Mouse (Mus musculus) liver, adult 2 months (tissue): ENCODE data around the gene Krt6b. TPM values are rescaled to one million over a fixed set of nuclear protein-coding genes. Genes with fewer than 3 reads are reported as not detected.

Experiments used
- DNase-seq: peaks from one replicate; pipeline ENCODE4 v3.0.0-alpha.2; 2011; ENCODE audit warnings: low read depth, low spot score; ENCODE audit errors: extremely low read depth
- H3K27ac ChIP-seq: fragments of 200-500 bp; replicated peaks from 2 replicates; pipeline ENCODE4 v1.5.1; 2012; ENCODE audit warnings: low read depth, mild to moderate bottlenecking, control low read depth, inconsistent platforms, low read length; ENCODE audit not compliant: insufficient read depth
- H3K27me3 ChIP-seq: fragments of 200-500 bp; 2 replicates; pipeline ENCODE4 v1.6.1; 2012; ENCODE audit warnings: mild to moderate bottlenecking, moderate library complexity, low read length, inconsistent platforms; ENCODE audit not compliant: control insufficient read depth, insufficient read depth
- H3K36me3 ChIP-seq: fragments of 200-500 bp; 2 replicates; pipeline ENCODE4 v1.6.1; 2012; ENCODE audit warnings: low read length, inconsistent platforms; ENCODE audit not compliant: control insufficient read depth, insufficient read depth
- H3K4me1 ChIP-seq: fragments of 200-500 bp; 2 replicates; pipeline ENCODE4 v1.6.1; 2011; ENCODE audit warnings: low read length; ENCODE audit not compliant: control insufficient read depth, insufficient read depth
- H3K4me3 ChIP-seq: fragments of 200-500 bp; 2 replicates; pipeline ENCODE4 v1.5.1; 2011; ENCODE audit warnings: low read depth, mild to moderate bottlenecking, control low read depth, low read length, moderate library complexity; ENCODE audit not compliant: insufficient read depth
- H3K79me2 ChIP-seq: fragments of 200-500 bp; 2 replicates; pipeline ENCODE4 v1.6.1; 2012; ENCODE audit warnings: inconsistent platforms, mild to moderate bottlenecking, low read length, moderate library complexity; ENCODE audit not compliant: control insufficient read depth, insufficient read depth
- H3K9ac ChIP-seq: fragments of 200-500 bp; 2 replicates; pipeline ENCODE4 v1.6.1; 2012; ENCODE audit warnings: low read depth, mild to moderate bottlenecking, control low read depth, inconsistent platforms, low read length
- CTCF ChIP-seq: fragments of 200-500 bp; IDR thresholded peaks from 2 replicates; pipeline ENCODE4 v1.5.1; 2011; ENCODE audit warnings: low read depth, low read length, control low read depth
- POLR2A ChIP-seq: fragments of 200-500 bp; IDR thresholded peaks from 2 replicates; pipeline ENCODE4 v1.6.1; 2011; ENCODE audit warnings: low read length, control low read depth; ENCODE audit not compliant: insufficient read depth; ENCODE audit errors: extremely low read depth
- WGBS: fragments of 180-500 bp; shearing (Covaris S2); methylation state at CpG from one replicate; pipeline ENCODE4 v1.1.7; 2018; 5-methylcytosine and 5-hydroxymethylcytosine counted together
- polyA plus RNA-seq: library from polyadenylated mRNA; depleted of rRNA; stranded (reverse); fragments of >200 nt; gene quantifications from 2 replicates; pipeline ENCODE4 v1.2.3, GENCODE M21; 2012; rRNA removed
- total RNA-seq: library from RNA; depleted of rRNA; stranded (reverse); fragments of >200 nt; gene quantifications from 2 replicates; pipeline ENCODE4 v1.2.3, GENCODE M21; 2014; rRNA removed

Krt6b gene
- total RNA-seq: not detected in 2 replicates
- not detected in 2 replicates for polyA plus RNA-seq

DNA sequence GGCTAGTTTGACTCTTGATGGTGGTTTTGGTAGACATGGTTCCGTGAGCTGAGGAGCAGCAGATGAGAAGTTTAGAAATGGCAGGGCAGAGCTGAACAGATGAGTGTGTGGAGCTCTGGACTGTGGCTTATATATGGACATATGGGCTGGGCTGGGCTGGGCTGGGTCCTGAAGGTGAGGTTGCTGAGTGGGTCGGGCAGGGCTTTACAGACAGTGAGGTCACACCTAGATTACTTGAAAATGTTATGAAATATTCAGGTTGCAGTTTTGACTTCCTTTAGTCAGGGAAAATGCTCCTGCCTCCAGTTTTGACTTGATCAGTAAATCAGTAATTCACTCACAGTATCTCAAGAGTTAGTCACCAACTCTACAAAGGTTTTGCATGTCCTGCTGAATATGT is at the start of gene Krt6b:
Krt6b (minus strand) TSS at position 101 of the 400 bp plus-strand sequence.
- no peaks in the 10 kb centered on the region for H3K27me3 ChIP-seq
- H3K4me1 ChIP-seq: no peaks in the 10 kb centered on the region
- no peaks in the 10 kb centered on the region for H3K36me3 ChIP-seq
- no peak within 1 kb of the TSS for H3K4me3 ChIP-seq
- DNase-seq: no peak
- no peaks in the 10 kb centered on the region for H3K79me2 ChIP-seq
- no peak within 1 kb of the TSS for H3K27ac ChIP-seq
- TF ChIP-seq CTCF (no peak), POLR2A (no peak)
- 81% methylated on average over 2 of the region's 2 CpGs for WGBS
- no peak within 1 kb of the TSS for H3K9ac ChIP-seq

DNA sequence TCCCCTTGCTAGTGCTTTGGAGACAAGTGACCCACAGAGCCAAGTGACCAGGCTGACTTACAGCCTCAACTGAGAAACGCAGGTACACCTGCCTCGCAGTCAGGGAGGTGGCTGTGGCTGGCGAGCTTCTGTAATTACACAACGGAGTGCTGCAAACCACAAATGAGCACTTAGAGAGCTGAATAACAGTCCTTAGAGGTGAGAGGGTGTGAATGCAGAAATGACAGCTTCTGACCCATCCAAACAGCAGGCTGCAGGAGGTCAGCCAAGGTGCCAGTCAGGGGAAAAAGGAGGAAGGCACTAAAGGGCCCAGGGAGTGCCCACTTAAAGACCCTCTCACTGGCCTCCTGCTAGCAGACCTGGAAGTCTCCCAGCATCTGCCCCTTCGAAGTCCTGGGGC is 44.6 kb upstream of the Krt6b start:
- H3K27ac ChIP-seq: no peak overlapping the region
- WGBS: 23% methylated on average over 5 of the region's 5 CpGs
- H3K36me3 ChIP-seq: no peaks in the 10 kb centered on the region
- DNase-seq: no peak
- no peak overlapping the region for H3K9ac ChIP-seq
- TF ChIP-seq POLR2A: no peak
- H3K79me2 ChIP-seq: no peaks in the 10 kb centered on the region
- H3K4me3 ChIP-seq: no peak overlapping the region
- H3K27me3 ChIP-seq: no peaks in the 10 kb centered on the region
- H3K4me1 ChIP-seq: no peaks in the 10 kb centered on the region

DNA sequence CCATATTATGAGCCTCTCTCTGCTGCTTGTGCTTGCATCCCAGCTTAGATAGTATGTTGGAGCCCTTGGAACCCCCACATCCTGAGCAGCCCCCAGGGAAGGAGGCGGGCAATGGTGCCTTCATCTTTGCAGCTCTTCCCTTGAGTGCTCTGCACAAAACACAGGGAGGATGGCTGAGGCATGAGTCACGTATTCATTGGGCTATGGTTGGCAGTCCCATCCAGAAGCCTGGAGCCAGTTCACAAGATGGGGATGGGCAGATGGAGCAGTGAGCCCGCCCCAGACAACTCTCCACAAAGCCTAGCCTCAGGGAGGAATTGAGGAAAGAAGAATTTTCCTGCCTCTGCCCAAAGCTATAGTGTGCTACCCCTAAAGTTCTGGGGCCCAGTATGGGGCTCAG is 35.7 kb upstream of the Krt6b start:
- no peak for DNase-seq
- H3K4me1 ChIP-seq: no peaks in the 10 kb centered on the region
- H3K4me3 ChIP-seq: no peak overlapping the region
- 71% methylated on average over 3 of the region's 3 CpGs for WGBS
- no peaks in the 10 kb centered on the region for H3K79me2 ChIP-seq
- peaks cover 3% of the 10 kb centered on the region; the same call in 1 of the 2 replicates for H3K27me3 ChIP-seq
- no peak overlapping the region for H3K27ac ChIP-seq
- TF ChIP-seq POLR2A (no peak), CTCF (no peak)
- H3K36me3 ChIP-seq: no peaks in the 10 kb centered on the region
- H3K9ac ChIP-seq: no peak overlapping the region

DNA sequence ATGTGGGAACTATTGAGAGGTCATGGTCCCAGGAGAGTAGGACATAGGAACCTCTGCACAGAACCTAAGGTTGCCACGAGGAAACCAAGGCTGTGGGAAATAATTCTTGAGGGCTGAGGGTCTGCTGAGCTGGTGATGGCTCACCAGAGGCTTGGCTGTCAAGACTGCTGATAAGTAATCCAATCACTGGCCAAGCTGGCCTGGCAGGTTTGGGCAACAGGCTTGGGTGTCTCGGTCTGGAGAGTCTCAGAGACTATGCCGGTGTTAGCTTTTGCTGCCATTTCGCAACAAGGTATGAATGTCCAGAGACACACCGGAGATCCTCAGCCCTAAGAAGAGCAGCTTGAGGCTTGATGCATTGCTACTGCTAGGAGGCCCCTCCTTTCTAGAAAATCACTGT is 34.3 kb upstream of the Krt6b start:
- Histone ChIP-seq H3K79me2 (no peaks in the 10 kb centered on the region), H3K9ac (no peak overlapping the region), H3K36me3 (no peaks in the 10 kb centered on the region), H3K4me1 (no peaks in the 10 kb centered on the region), H3K27me3 (peaks cover 3% of the 10 kb centered on the region; the same call in 1 of the 2 replicates), H3K4me3 (no peak overlapping the region), H3K27ac (no peak overlapping the region)
- no peak for DNase-seq
- 39% methylated on average over 5 of the region's 5 CpGs for WGBS
- TF ChIP-seq CTCF (no peak), POLR2A (no peak)

DNA sequence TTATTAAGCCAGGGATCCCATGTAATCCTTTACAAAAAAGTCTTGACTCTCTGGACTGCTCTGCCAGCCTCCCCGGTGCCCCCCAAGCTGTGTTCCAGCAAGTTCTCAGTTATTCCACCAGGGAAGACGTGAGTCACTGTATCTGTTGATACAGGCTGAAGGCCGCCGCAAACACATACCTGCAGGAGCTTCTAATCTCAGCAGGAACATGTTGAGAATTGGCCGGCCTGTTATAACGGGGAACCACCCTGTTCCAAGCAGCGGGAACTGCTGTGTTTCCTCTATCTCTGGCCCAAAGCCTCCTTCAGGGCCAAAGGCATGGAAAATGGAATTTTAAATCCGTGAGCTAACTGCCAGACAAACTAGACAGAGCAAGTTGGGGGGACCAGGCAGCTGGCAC is 33.6 kb upstream of the Krt6b start:
- WGBS: 61% methylated on average over 8 of the region's 8 CpGs
- no peaks in the 10 kb centered on the region for H3K36me3 ChIP-seq
- no peak overlapping the region for H3K9ac ChIP-seq

DNA sequence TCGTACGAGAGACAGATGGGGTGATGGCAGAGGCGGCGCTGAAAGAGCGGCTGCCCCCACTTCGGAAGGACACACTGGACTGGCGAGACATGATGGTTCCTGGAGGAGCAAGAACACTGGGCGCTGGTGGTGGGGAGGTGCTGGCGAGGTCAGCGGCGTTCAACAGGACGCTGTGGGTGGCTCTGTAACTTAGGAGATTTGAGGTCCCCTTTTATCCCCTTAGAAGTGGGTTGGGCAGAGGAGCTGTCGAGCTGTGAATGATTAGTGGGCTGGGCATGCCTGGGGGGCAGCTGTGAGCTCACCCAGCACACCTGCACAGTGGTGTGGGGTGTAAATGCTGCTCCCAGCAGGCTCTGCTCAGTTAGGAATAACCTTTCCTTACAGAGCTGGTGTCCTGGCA is 32.6 kb upstream of the Krt6b start, which contains the start of gene Krt5:
Krt5 (minus strand) TSS at position 179 of the 400 bp plus-strand sequence.
- H3K4me3 ChIP-seq: no peak within 1 kb of the TSS
- DNase-seq: no peak
- no peak within 1 kb of the TSS for H3K27ac ChIP-seq
- TF ChIP-seq POLR2A (no peak), CTCF (no peak)
- H3K27me3 ChIP-seq: peaks cover 3% of the 10 kb centered on the region; the same call in 1 of the 2 replicates
- WGBS: 75% methylated on average over 13 of the region's 13 CpGs
- no peak within 1 kb of the TSS for H3K9ac ChIP-seq
- no peaks in the 10 kb centered on the region for H3K36me3 ChIP-seq
- H3K4me1 ChIP-seq: no peaks in the 10 kb centered on the region
- no peaks in the 10 kb centered on the region for H3K79me2 ChIP-seq

More for the DNA sequence above, 33.6 kb upstream of the Krt6b start:
- Histone ChIP-seq H3K27ac (no peak overlapping the region), H3K4me1 (no peaks in the 10 kb centered on the region), H3K4me3 (no peak overlapping the region), H3K79me2 (no peaks in the 10 kb centered on the region), H3K27me3 (peaks cover 3% of the 10 kb centered on the region; the same call in 1 of the 2 replicates)
- no peak for DNase-seq
- TF ChIP-seq POLR2A (no peak), CTCF (no peak)
